Mouse (Mus musculus): ENCODE results near the gene Rplp1. TPM values are rescaled to one million over a fixed set of nuclear protein-coding genes. Genes with fewer than 3 reads are reported as not detected.
A peak's percentile ranks its signal among the peaks of the same experiment; 100 is the strongest.

Gene Rplp1
- polyA plus RNA-seq, 1 experiment from 2014 or later, result 913 TPM

- Histone ChIP-seq H3K4me3 (no peak overlapping the region), H3K9ac (no peak overlapping the region; the same call in 1 of the 2 replicates), H3K27ac (replicated peaks) (peak overlapping the region; percentile 49), H3K4me2 (peak overlapping the region; percentile 0; the same call in 1 of the 2 replicates), H3K27me3 (replicated peaks) (no peaks in the 10 kb centered on the region), H3K36me3 (peaks cover 75% of the 10 kb centered on the region), H3K9me3 (no peaks in the 10 kb centered on the region), H3K4me1 (peaks cover 32% of the 10 kb centered on the region)
- 32% methylated on average over 3 of the region's 3 CpGs for WGBS
- no peak for ATAC-seq (ENCODE audit: extremely low read depth, insufficient number of reproducible peaks, low FRiP score, low TSS enrichment)
These were observed 26.7 kb upstream of the Rplp1 start for GRCm38 (mm10) chr9:61941054-61941453.

GRCm38 (mm10) chr9:61933333-61933732, 19.0 kb upstream of the Rplp1 start:
- Histone ChIP-seq H3K4me3 (no peak overlapping the region), H3K27ac (replicated peaks) (no peak overlapping the region), H3K9me3 (no peaks in the 10 kb centered on the region), H3K27me3 (replicated peaks) (no peaks in the 10 kb centered on the region), H3K4me2 (no peak overlapping the region), H3K36me3 (peaks cover 99% of the 10 kb centered on the region), H3K9ac (no peak overlapping the region), H3K4me1 (no peaks in the 10 kb centered on the region)
- WGBS, result 68% methylated on average over 2 of the region's 2 CpGs
- ATAC-seq (ENCODE audit: extremely low read depth, insufficient number of reproducible peaks, low FRiP score, low TSS enrichment), result no peak

DNA sequence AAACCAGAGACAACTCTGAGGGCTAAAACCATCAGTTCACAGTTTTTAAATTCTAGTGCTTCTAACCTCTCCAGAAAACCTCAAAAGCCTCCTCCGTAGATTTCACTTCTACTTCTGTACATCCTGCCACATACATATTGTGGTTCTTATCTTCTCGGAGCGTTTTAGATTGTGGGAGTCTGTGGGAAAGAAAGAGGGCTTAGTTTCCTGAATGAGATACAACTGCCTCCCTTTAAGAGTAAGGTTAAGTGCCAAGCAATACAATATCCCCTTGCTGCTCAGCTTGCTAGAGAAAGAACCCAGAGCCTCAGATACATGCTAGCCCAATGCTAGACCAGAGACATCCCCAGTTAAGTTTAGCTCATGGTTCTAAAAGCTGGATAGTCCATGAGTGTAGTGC, 17.7 kb upstream of the Rplp1 start:
- Histone ChIP-seq H3K27ac (replicated peaks) (no peak overlapping the region), H3K4me1 (no peaks in the 10 kb centered on the region), H3K4me2 (no peak overlapping the region), H3K27me3 (replicated peaks) (no peaks in the 10 kb centered on the region), H3K4me3 (no peak overlapping the region), H3K36me3 (peaks cover 99% of the 10 kb centered on the region), H3K9ac (no peak overlapping the region), H3K9me3 (no peaks in the 10 kb centered on the region)
- WGBS, result 69% methylated on average over 3 of the region's 3 CpGs
- no peak for ATAC-seq (ENCODE audit: extremely low read depth, insufficient number of reproducible peaks, low FRiP score, low TSS enrichment)

GRCm38 (mm10) chr9:61925086-61925660, 10.8 kb upstream of the Rplp1 start:
- H3K4me2 ChIP-seq, result no peak overlapping the region
- 84% methylated on average over 10 of the region's 10 CpGs for WGBS
- no peak for ATAC-seq (ENCODE audit: extremely low read depth, insufficient number of reproducible peaks, low FRiP score, low TSS enrichment)
- no peaks in the 10 kb centered on the region for H3K4me1 ChIP-seq
- no peak overlapping the region for H3K4me3 ChIP-seq
- no peaks in the 10 kb centered on the region for H3K27me3 ChIP-seq (replicated peaks)
- H3K9me3 ChIP-seq, result no peaks in the 10 kb centered on the region
- no peak overlapping the region for H3K27ac ChIP-seq (replicated peaks)
- no peak overlapping the region for H3K9ac ChIP-seq
- H3K36me3 ChIP-seq, result peaks cover 99% of the 10 kb centered on the region

DNA sequence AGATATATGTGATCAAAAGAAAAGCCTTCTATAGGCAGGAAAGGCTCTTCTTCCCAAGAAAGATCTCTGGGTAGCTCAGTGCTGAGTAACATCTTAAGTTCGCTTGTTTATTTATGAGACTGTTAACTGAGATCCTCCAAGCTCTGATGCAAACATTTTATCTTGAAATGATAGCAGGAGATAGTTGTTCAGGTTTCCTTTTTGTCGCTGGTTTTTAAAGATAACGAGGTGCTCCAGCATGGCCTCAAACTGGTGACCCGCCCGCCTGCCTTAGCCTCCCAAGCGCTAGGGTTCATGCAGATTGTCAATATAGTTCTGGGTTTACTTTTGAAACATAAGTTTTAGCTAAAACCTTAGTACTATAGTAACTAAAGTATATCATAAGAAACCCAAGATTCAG, 6.0 kb upstream of the Rplp1 start:
- H3K4me3 ChIP-seq, result no peak overlapping the region
- WGBS, result 75% methylated on average over 6 of the region's 6 CpGs
- no peak overlapping the region for H3K4me2 ChIP-seq
- H3K9me3 ChIP-seq, result no peaks in the 10 kb centered on the region
- H3K36me3 ChIP-seq, result peaks cover 89% of the 10 kb centered on the region
- no peak for ATAC-seq (ENCODE audit: extremely low read depth, insufficient number of reproducible peaks, low FRiP score, low TSS enrichment)
- H3K4me1 ChIP-seq, result peaks cover 3% of the 10 kb centered on the region; the same call in 1 of the 2 replicates
- no peaks in the 10 kb centered on the region for H3K27me3 ChIP-seq (replicated peaks)
- H3K9ac ChIP-seq, result no peak overlapping the region
- no peak overlapping the region for H3K27ac ChIP-seq (replicated peaks)

DNA sequence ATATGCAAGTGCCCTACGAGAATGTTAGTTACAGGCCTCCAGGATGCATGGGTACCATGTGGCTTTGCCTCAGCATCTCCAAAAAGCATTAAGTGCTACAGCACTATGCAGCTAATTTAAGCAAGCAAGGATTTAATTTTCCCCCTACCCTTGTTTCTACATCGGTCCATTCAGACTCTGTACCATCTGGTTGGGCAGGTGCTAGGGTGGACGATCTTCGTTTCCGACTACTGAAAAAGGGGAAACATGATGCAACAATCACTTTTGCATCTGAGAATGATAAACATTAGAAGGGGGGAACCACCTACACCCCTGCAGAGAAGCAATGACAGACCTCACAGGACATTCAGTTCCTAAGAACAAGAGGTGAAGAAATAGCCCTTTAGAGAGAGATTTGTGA, 5.1 kb upstream of the Rplp1 start:
- Histone ChIP-seq H3K9me3 (no peaks in the 10 kb centered on the region), H3K27me3 (replicated peaks) (no peaks in the 10 kb centered on the region), H3K36me3 (peaks cover 80% of the 10 kb centered on the region), H3K9ac (no peak overlapping the region), H3K27ac (replicated peaks) (no peak overlapping the region), H3K4me1 (peaks cover 7% of the 10 kb centered on the region; the same call in 1 of the 2 replicates), H3K4me3 (no peak overlapping the region), H3K4me2 (no peak overlapping the region)
- WGBS, result 96% methylated on average over 5 of the region's 5 CpGs
- ATAC-seq (ENCODE audit: extremely low read depth, insufficient number of reproducible peaks, low FRiP score, low TSS enrichment), result no peak

- ATAC-seq (ENCODE audit: extremely low read depth, insufficient number of reproducible peaks, low FRiP score, low TSS enrichment), result no peak
- Histone ChIP-seq H3K4me3 (no peak overlapping the region), H3K27ac (replicated peaks) (no peak overlapping the region), H3K4me1 (peaks cover 21% of the 10 kb centered on the region), H3K27me3 (replicated peaks) (no peaks in the 10 kb centered on the region), H3K9me3 (no peaks in the 10 kb centered on the region), H3K36me3 (peaks cover 72% of the 10 kb centered on the region), H3K9ac (no peak overlapping the region), H3K4me2 (no peak overlapping the region)
- 86% methylated on average over 6 of the region's 6 CpGs for WGBS
These were observed 3.1 kb upstream of the Rplp1 start for GRCm38 (mm10) chr9:61917436-61917835.

DNA sequence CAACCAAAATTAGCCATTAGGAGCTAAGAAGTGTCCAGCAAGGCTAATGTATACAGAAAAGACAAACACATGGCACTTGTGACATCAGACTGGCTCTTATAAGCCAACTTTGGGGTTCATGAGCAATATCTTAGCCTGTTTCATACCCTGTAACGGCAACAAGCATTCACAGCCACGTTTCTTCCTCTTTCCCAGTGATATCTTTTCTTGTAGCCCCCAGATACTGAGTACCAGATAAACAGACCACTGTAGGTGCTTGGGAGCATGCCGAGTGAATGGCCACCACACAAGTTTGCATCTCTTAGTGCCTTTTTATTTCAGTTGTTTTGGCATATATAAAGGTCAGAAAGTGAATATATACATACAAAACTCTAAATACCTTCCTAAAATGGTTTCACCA, 2.6 kb upstream of the Rplp1 start:
- WGBS, result 70% methylated on average over 3 of the region's 3 CpGs
- Histone ChIP-seq H3K9me3 (no peaks in the 10 kb centered on the region), H3K4me1 (peaks cover 25% of the 10 kb centered on the region), H3K4me3 (no peak overlapping the region), H3K27me3 (replicated peaks) (no peaks in the 10 kb centered on the region), H3K27ac (replicated peaks) (no peak overlapping the region), H3K9ac (no peak overlapping the region), H3K4me2 (no peak overlapping the region), H3K36me3 (peaks cover 72% of the 10 kb centered on the region)
- ATAC-seq (ENCODE audit: extremely low read depth, insufficient number of reproducible peaks, low FRiP score, low TSS enrichment), result no peak

GRCm38 (mm10) chr9:61915393-61916005, 1.2 kb upstream of the Rplp1 start:
- Histone ChIP-seq H3K4me3 (peak overlapping the region; percentile 98), H3K4me2 (peak overlapping the region; percentile 91), H3K27ac (replicated peaks) (peak overlapping the region; percentile 97), H3K9me3 (no peaks in the 10 kb centered on the region), H3K27me3 (replicated peaks) (no peaks in the 10 kb centered on the region), H3K9ac (peak overlapping the region; percentile 87), H3K4me1 (peaks cover 32% of the 10 kb centered on the region), H3K36me3 (peaks cover 64% of the 10 kb centered on the region)
- WGBS, result 50% methylated on average over 4 of the region's 4 CpGs
- no peak for ATAC-seq (ENCODE audit: extremely low read depth, insufficient number of reproducible peaks, low FRiP score, low TSS enrichment)

DNA sequence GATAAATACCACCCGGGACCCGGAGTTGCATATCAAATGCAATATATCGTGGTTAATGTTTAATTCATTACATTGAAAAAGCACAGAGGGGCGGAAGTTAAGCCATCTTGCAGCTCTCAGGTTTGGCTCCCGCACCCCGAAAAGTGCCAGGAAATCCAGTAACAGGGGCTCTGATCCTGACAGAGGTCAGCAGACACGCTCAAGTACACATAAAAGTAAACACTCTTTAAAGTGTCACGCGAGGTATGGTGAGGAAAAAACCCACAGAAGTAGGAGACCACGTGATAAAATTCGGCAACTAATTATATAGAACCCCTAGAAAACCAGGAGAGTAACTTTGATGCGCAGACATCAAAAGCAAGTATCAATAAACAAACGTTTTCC, 567 bp upstream of the Rplp1 start:
- H3K4me2 ChIP-seq, result peak overlapping the region; percentile 91
- no peaks in the 10 kb centered on the region for H3K27me3 ChIP-seq (replicated peaks)
- H3K9me3 ChIP-seq, result no peaks in the 10 kb centered on the region
- H3K27ac ChIP-seq (replicated peaks), result peak overlapping the region; percentile 97
- no peak for ATAC-seq (ENCODE audit: extremely low read depth, insufficient number of reproducible peaks, low FRiP score, low TSS enrichment)
- H3K36me3 ChIP-seq, result peaks cover 58% of the 10 kb centered on the region
- peaks cover 32% of the 10 kb centered on the region for H3K4me1 ChIP-seq
- WGBS, result 2% methylated on average over 13 of the region's 13 CpGs
- H3K9ac ChIP-seq, result peak overlapping the region; percentile 87
- H3K4me3 ChIP-seq, result peak overlapping the region; percentile 98

GRCm38 (mm10) chr9:61911300-61912128, 2.8 kb downstream of the Rplp1 start:
- 55% methylated on average over 6 of the region's 6 CpGs for WGBS
- no peak overlapping the region for H3K27ac ChIP-seq (replicated peaks)
- no peak overlapping the region for H3K4me2 ChIP-seq
- H3K4me3 ChIP-seq, result no peak overlapping the region
- H3K36me3 ChIP-seq, result peaks cover 26% of the 10 kb centered on the region
- no peaks in the 10 kb centered on the region for H3K9me3 ChIP-seq
- H3K27me3 ChIP-seq (replicated peaks), result no peaks in the 10 kb centered on the region
- ATAC-seq (ENCODE audit: extremely low read depth, insufficient number of reproducible peaks, low FRiP score, low TSS enrichment), result no peak
- H3K4me1 ChIP-seq, result peaks cover 32% of the 10 kb centered on the region
- H3K9ac ChIP-seq, result no peak overlapping the region
